Mouse (Mus musculus) c-Kit-positive CD71-negative TER-119-negative erythroid progenitor cells, embryonic 14.5 days (primary cell): ENCODE data around the gene Ece1.
"Not testable (repeated sequence)": the region's sequence is repeated elsewhere in the genome, so short reads cannot be mapped to it uniquely, and the experiment has no call there.

Experiments used
- DNase-seq: peaks from one replicate; pipeline ENCODE4 v3.0.0-alpha.2; 2013; ENCODE audit warnings: low read depth

The Ece1 gene

DNA sequence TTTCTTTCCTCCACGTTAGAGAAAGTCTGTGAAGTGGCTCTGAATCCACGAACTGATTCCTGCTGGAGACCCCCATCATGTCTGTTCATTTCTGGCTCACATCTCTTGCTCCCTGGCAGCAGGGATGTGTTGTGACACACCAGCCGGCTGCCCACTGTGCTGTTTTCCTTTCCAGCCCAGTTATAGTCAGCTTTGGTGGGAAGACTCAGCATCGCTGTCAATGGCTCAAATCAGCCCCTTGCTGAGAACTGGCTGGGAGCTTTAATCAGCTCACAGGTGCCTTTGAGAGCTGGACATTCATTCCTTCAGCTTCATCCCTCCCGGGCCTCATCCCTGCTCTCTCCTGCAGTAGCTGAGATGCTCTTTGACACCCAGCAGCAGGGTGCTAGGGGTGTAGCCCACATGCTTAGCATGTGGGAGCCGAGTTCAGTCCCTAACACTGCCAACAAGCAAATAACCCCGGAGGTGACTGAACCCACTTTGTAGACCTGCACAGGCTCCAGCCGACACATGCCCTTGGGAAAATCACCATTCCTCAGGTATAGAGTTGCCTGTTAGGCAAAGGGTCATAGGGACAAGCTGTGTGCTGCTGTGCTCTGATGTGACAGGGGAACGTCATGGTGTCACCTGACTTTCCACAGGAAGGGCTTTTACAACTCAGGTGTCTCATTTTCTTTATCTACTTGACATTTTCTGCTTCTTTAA is 80.9 kb downstream of the Ece1 start:
- no peak for DNase-seq

DNA sequence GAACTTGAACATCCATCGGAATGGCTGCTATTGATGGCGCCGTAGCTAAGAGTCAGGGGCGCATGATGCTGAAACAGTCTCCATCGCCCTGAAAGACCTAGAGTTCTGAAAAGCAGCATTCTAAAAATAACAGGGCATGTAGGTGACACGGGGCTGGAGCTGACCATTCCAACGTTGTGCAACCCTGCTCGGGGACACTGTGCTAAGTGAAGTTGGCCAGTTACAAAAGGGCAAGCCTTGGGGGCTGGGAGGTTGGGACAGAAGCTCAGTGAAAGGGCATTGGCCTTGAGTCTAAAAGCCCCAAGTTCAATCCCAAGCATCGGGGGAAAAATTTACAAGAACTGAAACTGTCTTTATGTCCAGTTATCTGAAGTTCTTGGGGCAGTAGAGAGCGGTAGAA is 81.5 kb downstream of the Ece1 start:
- DNase-seq, result no peak

DNA sequence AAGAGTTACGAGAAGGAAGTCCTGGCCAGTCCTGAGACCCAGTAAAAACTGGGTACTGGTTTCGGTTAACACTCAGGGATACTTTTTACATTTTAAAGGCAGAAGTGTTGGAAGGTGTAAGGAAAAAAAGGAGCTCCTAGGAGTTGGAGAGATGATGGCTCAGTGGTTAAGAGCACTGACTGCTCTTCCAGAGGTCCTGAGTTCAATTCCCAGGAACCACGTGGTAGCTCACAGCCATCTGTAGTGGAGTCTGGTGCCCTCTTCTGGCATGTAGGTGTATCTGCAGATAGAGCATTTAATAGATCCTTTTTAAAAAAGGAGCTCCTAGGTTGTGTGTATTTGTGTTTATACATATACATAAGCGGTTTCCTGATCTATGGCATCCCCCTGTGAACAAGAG is 83.3 kb downstream of the Ece1 start:
- DNase-seq, result no peak

DNA sequence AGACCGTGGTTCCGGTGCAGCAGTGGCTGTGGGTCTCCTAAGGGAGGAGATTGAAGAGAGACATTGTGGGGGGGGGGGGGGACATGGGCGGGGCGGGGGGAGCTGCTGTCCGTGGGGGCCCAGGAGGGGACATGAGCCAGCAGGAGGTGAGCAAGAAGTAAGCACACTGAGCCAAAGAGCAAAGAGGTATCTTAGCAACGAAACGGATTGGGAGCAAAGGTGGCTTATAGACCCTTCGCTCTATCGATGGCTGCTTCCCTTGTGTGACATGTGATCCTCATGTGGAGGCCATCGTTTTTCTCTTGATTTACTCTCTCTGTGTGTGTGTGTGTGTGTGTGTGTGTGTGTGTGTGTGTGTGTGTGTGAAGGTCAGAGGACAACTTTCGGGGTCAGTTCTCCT is 84.4 kb downstream of the Ece1 start:
- DNase-seq, result no peak

DNA sequence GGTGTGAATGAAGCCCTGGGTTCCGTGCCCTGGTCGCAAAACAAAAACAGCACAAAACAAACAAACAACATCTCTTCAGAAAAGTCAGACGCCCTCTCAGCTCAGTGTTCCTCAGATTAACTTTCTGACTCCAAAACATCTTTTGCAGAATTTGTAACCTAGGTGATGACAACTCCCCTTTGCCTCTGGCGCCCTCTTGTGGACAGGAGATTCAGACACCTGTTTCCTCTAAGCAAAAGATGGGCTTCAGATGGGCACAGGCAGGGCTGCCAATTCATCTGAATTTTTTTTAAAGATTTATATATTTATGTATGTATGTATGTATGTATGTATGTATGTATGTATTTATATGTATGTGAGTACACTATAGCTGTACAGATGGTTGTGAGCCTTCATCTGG is 90.8 kb downstream of the Ece1 start:
- peak; percentile 71 for DNase-seq

DNA sequence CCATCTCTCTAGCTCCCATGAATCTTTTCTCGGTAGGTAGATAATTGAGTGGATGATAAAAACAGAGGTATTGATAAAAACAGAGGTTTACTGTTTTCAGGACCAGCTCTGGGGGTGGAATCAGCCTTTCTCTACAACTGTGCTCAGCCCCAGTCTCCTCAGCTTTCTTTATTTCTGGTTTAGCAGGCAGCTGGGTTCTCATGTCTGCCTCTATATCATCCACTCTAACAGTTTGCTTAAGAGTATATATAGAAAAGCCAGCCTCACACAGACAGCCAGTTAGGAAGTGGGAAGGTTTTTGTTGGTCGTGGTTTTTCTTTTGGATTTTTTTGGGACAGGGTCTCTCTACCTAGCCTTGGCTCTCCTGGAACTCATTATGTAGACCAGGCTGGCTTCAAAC is 92.1 kb downstream of the Ece1 start:
- no peak for DNase-seq

DNA sequence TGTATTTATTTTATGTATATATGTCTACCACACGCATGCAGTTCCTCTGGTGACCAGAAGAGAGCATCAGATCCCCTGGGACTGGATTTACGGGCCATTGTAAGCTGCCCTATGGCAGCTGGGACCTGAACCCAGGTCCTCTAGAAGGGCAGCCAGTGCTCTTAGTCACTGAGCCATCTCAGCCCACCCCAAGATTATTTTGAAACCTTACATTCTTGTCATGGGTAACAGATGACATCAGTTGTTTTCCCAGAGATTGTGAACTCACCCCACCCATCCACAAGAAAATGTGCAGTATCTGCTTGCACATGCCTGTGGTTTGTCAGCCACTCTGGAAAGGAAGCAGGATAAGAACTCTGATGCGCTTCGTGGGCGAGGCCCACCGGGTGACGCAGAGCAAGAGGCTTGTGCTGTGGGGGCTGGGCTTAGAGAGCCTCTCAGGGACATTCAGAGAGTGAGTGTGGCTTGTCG is 92.9 kb downstream of the Ece1 start:
- DNase-seq, result peak; percentile 62

DNA sequence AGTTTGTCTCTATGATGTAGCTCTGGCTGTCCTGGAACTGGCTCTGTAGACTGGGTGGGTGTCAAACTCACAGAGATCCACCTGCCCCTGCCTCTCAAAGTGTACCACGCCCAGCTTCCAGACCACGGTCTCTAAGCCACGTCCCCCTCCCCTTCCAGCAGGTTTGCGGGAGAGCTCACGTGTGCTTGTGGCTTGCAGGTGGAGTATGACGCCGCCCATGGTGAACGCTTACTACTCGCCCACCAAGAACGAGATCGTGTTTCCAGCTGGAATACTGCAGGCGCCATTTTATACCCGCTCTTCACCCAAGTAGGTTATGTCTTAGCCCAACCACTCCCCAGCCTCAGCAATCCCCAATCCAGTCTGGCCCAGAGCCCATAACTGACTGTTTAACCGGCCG is 94.2 kb downstream of the Ece1 start:
- no peak for DNase-seq

DNA sequence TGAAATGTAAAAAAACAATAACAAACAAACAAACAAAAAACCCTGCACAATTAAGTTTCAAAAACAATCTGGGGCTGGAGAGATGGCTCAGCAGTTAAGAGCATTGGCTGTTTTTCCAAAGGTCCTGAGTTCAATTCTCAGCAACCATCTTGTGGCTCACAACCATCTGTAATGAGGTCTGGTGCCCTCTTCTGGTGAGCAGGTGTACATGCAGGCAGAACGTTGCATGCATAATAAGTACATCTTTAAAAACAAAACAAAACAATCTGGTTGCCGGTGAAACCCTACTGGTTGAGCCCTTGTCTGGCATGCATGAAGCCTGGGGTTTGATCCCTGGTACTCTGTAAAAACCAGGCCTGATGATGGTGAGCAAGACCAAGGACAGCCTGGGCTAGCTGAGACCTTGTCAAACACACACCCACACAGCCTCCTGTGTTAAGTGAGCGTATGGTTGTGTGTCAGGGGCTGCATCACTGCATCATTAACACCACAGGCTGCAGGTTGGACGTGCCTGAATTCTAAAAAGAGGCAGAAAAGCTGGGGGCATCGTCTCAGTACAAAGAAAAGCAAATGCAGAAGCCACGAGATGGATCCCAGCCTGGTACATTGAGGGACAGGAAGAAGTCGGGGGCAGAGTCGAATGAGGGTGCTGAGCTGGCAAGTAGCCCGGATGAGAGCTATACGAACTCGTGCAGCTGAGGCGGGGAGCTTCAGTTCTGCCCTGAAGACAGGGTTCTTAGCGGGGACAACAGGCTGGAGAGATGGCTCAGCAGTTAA is 98.0 kb downstream of the Ece1 start:
- DNase-seq, result no peak

DNA sequence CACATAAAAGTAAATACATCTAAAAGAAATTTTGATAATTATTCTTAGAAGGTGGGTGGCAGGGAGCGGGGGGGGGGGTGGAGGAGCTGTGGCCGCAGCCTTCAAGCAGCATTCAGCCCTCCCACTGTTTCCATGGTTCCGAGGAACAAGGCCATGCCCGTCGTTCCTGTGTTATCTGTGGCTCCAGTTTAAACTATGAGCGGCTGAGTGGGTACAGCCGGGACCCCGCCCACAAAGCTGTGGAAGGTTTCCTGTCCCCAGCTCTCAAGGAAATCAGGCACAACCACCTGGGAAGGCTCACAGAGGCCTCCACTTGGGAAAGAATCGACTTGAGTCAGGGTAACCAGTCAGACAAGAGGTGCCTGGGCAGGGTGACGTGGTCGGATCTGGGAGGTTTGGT is 98.7 kb downstream of the Ece1 start:
- no peak for DNase-seq

DNA sequence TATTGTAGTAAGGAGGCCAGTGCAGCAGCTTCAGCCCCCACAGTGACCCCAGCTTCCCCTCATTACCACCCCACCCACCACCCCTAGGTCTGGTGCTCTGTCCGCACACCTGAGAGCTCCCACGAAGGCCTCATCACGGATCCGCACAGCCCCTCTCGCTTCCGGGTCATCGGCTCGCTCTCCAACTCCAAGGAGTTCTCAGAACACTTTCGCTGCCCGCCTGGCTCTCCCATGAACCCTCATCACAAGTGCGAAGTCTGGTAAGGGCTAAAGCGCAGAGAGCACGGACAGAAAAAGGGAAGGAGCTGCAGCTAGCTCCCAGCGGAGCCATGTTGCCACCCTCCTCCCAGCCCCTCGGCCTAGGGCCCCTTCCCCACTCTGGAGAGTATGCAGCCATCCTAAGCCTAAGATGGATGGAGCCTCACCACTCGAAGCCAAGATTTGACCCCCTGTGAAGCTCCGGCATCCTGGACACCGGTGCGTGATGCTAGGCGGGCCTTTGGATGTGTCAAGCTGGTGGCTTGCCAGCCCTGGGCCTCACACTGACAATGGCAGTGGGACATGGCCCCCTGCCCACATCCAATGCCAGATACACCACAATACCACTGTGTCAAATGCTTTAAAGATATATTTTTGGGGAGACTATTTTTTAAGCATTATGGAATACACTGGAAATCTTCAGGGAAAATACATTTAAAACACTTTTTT is 100.8 kb downstream of the Ece1 start:
- no peak for DNase-seq

DNA sequence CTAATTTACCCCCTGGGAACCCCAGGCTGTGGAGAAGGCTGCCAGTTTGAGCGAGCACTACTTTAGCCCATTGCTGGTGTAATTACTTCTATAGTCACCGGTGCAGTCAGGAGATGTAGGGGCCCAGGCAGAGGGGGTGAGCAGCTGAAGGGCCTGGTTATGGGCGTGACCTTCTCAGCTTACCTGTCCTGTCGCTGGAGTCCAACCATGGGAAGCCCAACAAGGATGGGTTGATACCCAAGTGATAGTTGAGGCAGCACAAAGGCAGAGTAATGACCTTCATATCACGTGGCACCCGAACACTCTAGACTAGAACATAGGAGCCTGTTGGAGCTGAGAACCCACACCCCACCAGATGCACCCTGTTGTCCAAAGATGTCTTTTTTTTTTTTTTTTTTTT is 101.4 kb downstream of the Ece1 start:
- no peak for DNase-seq

DNA sequence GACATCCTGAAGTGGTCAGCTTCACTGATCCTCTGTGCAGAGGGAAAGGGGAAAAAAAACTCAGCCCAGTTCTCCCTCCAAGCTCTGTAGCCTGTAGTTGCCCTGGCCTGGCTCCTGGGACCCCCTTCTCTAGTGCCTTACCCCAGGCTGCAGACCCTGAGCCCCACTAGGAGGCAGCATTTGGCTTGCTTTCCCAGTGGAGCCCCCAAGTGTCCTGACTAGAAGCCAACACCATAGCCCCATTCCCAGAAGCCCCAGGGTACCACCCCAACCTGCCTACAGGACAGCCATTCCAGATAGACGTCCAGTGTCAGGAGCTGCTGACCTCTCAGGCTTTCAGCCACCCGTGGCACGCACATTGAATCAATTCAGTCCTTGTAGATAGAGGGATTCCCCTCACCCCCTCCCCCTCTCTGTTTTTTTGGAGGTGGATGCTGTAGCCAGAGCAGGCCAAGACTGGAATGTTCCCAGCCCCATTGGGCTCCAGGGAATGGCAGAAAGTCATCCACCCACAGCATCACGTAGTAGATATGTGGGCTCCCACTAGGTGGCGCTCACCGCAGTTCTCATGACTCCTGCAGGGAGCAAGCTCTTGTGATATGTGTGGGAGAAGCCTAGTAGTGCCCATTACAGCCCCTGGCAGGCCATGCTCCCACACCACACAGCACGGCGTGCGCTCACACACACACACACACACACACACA is 102.0 kb downstream of the Ece1 start:
- DNase-seq, result peak; percentile 56

DNA sequence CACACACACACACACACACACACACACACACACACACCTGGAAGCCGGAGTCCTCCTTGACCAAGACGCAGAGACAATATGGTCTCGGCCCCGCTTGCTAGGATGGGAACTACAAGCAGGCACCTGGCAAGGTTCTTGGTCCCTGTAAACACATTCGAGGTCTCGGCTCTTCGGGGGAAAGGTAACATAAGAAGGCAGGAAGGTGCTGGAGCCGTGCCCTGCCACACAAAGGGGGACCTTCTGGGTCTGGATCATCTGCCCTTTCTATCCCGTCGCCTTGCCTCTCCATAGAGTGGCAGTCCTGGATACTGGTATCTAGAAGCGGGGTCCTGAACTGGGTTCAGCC is 102.5 kb downstream of the Ece1 start:
- no peak for DNase-seq

DNA sequence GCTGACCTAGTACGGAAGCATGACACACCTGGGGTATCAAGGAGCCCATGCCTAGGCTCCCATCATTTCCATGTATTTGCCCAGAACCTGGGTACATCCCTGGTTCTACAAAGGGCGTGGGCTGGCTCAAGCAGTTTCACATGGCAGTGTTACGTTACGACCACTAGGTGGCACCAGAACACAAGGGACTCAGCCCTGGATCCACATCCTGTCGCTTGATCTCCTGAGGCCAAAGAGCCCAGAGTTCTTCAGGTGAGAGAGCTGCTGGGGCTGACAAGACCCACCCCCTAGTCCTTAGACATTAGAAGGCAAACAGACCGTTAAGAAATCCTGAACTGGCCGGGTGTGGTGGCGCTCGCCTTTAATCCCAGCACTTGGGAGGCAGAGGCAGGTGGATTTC is 106.2 kb downstream of the Ece1 start:
- DNase-seq, result peak; percentile 75

DNA sequence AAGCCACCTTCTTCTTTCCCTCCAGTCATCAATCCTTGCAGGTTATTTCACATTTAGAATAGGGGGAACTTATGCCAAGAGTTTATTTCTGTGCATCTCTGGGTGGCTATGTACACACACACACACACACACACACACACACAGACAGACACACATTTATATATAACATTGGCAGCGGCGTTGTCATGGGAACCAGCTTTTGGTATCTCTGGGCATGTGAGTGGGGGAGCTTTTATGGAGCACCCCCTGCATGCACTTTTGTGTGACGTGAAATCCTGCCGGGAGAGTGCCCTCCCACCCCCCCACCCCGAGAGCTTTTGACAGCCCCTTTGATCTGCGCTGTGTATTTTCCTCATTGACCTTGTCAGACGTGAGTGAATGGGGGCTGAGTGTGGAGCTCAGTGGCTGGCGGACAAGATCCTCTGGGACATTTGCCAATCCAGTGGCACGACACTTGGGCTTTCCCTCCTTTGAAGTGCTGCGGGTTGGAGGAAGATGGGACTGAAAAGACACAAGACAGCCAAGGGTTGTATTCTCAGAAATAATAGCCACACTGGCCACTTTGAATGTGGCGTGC is 108.7 kb downstream of the Ece1 start:
- DNase-seq, result not testable (repeated sequence)

DNA sequence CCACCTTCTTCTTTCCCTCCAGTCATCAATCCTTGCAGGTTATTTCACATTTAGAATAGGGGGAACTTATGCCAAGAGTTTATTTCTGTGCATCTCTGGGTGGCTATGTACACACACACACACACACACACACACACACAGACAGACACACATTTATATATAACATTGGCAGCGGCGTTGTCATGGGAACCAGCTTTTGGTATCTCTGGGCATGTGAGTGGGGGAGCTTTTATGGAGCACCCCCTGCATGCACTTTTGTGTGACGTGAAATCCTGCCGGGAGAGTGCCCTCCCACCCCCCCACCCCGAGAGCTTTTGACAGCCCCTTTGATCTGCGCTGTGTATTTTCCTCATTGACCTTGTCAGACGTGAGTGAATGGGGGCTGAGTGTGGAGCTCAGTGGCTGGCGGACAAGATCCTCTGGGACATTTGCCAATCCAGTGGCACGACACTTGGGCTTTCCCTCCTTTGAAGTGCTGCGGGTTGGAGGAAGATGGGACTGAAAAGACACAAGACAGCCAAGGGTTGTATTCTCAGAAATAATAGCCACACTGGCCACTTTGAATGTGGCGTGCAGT is 112.9 kb downstream of the Ece1 start:
- DNase-seq, result not testable (repeated sequence)

DNA sequence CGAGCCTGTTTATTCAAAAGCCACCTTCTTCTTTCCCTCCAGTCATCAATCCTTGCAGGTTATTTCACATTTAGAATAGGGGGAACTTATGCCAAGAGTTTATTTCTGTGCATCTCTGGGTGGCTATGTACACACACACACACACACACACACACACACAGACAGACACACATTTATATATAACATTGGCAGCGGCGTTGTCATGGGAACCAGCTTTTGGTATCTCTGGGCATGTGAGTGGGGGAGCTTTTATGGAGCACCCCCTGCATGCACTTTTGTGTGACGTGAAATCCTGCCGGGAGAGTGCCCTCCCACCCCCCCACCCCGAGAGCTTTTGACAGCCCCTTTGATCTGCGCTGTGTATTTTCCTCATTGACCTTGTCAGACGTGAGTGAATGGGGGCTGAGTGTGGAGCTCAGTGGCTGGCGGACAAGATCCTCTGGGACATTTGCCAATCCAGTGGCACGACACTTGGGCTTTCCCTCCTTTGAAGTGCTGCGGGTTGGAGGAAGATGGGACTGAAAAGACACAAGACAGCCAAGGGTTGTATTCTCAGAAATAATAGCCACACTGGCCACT is 117.1 kb downstream of the Ece1 start:
- DNase-seq, result not testable (repeated sequence)

DNA sequence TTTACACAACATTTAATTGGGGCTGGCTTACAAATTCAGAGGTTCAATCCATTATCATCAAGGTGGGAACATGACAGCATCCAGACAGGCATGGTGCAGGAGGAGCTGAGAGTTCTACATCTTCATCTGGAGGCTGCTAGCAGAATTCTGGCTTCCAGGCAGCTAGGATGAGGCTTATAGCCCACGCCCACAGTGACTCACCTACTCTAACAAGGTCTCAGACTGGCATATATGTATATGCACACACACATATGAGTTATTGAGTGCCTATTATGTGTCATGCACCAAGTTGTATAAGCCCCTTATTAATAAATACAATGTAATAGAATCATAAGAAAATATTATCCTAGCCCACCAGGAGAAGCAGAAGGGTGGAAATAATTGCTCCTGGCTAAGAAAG is 120.8 kb downstream of the Ece1 start:
- no peak for DNase-seq

DNA sequence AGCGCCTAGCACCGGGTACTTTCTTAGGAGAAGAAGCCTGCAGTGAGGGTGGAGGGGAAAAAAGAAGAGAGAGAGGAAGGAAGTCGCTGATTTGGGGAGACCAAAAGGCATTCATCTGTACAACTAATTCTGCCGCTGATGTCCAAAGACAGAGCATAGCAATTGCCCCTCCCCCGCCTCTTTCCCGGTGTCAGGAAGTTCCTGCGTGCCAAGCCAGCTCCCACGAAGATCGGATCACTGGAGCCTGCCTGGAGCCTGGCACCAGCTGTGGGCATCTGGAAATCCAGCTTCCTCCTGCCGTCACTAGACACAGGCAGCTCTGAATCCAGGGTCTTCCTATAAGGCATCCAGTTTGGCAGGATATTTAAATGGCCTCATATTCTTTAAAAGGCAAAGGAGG is 122.2 kb downstream of the Ece1 start:
- DNase-seq, result no peak

DNA sequence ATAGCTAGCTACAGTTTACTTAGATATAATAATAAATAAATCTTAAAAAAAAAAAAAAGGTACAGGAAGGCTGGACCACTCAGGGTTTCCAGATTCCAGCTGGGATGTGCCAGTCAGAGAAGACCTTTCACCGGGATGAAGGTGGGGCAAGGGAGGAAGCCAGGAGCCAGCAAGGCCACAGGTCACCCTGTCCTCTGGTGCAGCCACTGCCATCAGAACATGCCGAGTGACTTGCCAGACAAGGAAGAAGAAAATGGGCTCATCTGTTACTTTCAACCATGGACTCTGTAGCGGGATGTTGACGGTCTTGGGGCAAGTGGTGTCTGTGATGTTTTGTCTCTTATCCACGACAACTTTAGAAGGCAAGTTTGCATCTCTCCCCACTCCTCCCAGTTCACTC is 122.7 kb downstream of the Ece1 start:
- DNase-seq, result no peak
